Mouse (Mus musculus): Measurements from ENCODE around the gene Sigmar1. TPM values are rescaled to one million over a fixed set of nuclear protein-coding genes. Genes with fewer than 3 reads are reported as not detected.
"Not testable (repeated sequence)": the region's sequence is repeated elsewhere in the genome, so short reads cannot be mapped to it uniquely, and the experiment has no call there.

The Sigmar1 gene
- total RNA-seq, 2 experiments from 2014 or later, result 41.0 to 49.1 TPM

DNA sequence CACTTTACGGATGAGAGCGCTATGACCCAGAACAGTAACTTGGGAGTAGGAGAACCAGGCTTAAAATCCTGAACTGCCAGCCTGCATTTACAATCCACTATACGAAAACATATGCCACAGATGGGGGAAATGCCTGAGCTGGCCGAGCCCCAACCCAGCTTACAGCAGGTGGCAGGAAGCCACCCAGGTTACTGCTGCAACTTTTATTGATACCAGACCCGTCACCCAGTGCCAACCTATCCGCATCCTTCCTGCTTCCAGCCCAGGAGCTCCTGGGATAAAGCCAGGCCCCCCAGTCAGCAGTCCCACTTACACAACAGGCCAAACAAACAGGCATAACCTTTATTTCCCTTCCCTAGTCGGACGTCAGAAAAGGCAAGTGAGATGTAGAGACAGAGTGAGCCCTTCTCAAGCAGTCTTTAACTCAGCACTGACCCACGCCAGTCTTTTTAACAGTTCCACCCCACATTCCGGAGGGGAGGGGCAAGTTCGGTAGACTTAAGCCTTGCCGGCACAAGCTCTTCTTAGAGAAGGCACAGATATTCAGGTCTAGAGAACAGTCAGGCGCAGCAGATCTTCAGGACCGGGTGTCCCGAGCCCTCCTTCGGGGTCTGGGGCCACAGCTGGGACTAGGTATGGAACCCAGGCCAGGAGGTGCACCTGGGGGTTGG, 44.1 kb downstream of the Sigmar1 start:
- DNase-seq (ENCODE audit: low spot score in 2 of 2), result no peak

DNA sequence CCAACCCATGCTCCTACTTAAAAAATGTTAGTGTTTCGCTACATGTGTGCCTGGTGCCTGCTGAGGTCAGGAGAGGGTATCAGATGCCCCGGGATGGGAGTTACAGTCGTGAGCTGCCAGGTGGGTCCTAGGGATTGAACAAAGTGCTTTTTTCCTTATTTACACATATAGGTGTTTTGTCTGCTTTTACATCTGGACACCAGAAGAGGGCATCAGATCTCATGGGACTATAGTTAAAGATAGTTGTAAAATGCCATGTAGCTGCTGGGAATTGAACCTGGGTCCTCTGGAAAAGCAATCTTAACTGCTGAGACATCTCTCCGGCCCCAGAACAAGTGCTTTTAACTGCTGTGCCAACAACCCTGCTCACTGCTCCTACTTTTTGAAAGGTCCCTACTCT, 45.7 kb downstream of the Sigmar1 start:
- no peak for DNase-seq (ENCODE audit: low spot score in 2 of 2)

DNA sequence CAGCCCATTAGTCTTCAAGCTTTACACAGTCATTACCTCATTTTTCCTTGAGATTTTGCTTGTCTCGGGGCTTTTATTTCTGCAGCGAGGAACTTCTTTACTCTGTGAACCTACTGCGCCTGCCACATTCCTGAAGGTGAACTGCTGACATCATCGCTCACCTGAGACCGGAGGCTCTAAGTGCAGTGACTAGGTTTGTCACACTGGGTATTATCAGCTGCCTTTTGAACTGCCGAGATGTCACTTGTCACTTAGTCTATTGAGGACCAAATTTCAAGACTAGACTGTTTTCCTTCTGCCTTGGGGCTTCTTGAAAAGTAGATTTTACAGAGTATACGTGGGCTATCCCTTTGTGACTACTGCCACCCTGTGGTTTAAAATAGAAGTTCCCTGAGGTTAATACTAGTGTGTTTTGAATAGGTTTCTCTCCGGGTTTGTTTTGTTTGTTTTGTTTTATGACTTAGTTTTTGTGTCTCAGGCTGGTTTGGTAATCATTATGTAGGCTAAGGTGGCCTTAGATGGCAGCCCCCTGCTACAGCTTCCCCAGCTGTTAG, 47.7 kb downstream of the Sigmar1 start:
- no peak for DNase-seq (ENCODE audit: low spot score in 2 of 2)

DNA sequence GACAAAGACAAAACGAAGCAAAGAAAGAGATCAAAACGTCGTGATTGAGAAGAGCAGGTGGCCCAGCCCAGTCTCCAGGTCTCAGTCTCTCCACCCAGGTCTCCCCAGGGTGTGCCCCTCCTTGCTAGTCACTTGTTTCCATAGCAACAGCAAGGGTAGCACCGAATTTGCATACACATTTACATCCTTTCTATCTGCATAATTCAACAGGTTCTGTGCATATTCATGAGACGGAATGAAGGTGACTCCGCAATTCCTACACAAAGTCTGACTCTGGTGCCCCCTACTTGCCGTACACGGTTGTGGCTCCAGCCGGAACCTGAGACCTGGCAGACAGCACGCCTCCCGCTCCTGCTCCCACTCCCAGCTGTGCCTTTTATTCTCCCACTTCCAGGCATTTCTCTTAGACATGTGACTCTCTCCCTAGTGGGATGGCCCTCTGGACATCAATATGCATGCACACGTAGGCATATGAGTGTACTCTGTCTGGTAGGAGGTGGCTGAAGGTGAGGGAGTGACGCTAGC, 48.9 kb downstream of the Sigmar1 start:
- DNase-seq (ENCODE audit: low spot score in 2 of 2), result peak; percentile 65 to 71

DNA sequence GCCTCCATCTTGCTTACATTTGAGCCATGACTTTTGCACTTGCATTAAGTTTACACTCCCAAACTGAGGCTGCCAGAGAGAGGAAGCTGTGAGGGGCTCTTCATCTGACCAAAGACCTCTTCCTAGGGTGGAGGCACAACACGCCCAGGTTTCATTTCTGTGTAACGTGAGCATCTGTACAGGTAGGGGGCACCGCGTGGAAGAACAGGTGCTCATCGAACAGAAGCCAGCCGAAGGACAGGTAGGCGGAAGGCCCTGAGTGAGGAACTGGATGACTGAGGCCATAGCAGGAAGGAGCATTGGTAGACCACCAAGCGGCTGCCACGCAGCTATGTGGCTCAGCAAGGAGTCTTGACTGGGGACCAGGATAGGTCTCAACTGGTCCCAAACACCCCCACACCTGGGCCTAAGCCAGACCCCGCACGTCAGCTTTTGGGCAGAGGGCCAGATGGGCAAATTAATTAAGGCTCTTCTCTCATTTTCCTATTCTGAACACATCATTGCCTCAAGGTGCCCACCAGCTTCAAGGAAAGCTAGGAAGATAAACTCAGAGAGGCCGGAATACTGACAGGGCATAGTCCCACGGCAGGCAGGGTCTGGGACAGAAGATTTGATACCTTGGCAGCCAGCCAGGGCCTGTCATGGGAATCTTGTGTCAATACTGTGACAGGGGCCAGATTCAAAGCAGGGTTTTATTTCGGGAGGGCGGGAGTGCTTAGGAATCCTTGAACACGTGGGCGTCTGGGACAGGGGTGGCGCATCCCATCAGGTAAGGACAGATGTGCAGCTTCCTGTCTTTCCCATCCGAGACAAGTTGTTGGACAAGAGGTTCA, 49.8 kb downstream of the Sigmar1 start:
- DNase-seq (ENCODE audit: low spot score in 2 of 2), result peak in 1 of 2 experiments; percentile 56

DNA sequence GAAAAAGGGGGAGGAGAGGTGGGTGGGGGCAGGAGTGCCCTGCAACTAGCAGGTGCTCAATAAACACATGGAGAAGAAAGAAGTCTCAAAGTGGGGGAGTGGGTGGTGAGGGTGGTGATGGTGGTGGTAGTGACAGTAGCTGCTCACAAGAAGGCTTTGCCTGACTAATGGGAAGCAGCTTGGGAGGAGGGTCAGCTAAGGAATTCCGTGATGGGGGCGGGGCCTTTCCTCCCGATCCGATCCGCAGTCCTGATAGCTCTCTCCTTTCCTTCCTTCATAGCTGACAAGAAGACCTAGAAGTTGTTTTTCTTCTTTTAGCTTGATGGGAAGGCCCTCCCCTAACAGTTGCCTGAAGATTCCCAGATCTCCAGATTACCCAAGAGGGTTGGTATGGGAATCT, 51.3 kb downstream of the Sigmar1 start:
- no peak for DNase-seq (ENCODE audit: low spot score in 2 of 2)

DNA sequence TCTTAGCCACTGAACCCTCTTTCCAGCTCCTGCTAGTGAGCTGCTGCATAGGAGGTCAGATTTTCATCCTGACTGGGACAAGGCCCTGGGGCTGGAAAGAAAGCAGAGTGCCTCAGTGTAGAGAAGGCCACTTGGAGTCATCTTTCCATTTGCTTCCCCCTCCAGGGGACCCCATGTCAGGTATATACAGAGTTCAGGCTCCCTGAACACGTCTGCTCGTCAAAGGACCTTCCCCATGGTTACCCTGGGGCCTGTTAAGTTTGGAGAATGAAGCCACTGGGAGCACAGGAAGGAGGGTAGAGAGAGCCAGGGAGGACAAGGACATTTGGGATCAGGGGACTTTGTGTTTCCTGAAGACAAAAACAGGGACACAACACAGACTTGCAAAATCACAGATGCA, 53.7 kb downstream of the Sigmar1 start:
- not testable (repeated sequence) for DNase-seq (ENCODE audit: low spot score in 2 of 2)

DNA sequence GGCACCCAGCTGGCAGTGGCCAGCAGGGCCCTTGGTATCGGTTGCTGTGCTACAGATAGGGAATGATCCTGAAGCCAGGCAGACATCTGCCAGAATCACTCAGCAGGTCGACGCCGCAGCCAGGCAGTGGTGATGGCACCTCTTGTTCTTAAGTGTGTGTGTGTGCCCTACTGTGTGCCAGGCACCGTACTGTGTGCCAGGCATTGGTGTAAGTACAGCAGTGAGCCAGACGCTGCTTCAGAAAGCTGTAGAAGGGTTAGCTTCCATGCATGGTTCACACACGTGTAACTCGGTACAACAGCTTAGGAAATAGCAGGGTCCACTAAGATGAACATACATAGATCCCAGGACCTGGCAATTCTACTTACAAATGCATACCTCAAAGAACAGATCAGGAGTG, 55.7 kb downstream of the Sigmar1 start:
- DNase-seq (ENCODE audit: low spot score in 2 of 2), result not testable (repeated sequence)

DNA sequence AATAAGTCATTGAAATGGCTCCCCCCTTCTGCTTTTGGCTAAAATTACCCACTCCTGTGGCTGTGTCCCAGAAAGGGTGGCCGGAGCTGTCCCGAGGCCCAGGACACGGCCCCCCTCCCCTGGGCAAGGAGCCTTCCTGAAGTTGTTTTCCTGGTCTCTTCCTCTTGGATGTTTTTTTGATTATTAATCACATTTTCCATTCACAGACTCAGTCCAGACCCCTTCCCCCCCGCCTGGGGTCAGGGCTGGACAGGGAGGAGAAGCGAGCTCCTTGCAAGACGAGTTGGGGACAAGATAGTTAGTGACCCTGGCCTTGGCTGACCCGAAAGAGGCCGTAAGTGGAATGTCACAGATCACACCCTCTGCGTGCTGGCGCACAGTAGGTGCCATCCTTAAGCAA, 56.2 kb downstream of the Sigmar1 start, which contains the start of gene Il11ra1:
Gene Il11ra1, plus strand, starts transcription at position 207 of the 400 bp plus-strand sequence.
- DNase-seq (ENCODE audit: low spot score in 2 of 2), result not testable (repeated sequence)

DNA sequence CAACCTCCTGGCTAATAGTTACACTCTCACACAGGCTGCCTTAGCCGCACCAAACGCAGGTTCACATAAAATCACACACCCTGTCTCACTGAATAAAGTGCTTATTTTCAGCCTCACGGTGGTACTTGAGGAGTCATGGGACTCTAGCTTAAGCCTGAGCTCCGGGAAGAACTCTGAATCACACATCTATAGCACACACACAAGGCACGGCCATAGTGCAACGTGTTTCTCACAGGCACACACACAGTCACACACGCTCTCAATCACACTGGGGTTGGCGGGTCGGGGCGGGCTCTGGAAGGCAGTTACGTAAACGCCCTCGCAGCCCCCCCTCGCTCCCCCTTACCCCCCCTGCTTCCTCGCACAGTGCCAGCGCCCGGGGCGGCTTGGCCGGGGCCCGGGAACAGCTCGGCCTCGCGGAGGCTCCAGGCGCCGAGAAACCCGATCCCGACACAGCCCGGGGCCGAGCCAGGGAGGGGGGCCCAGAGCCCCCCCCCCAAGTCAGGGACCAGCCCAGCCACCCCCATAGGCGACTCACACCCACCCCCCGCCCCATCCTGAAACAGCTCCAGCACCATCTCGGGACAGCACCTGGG, 57.4 kb downstream of the Sigmar1 start:
- peak in 1 of 2 experiments; percentile 46 for DNase-seq (ENCODE audit: low spot score in 2 of 2)

DNA sequence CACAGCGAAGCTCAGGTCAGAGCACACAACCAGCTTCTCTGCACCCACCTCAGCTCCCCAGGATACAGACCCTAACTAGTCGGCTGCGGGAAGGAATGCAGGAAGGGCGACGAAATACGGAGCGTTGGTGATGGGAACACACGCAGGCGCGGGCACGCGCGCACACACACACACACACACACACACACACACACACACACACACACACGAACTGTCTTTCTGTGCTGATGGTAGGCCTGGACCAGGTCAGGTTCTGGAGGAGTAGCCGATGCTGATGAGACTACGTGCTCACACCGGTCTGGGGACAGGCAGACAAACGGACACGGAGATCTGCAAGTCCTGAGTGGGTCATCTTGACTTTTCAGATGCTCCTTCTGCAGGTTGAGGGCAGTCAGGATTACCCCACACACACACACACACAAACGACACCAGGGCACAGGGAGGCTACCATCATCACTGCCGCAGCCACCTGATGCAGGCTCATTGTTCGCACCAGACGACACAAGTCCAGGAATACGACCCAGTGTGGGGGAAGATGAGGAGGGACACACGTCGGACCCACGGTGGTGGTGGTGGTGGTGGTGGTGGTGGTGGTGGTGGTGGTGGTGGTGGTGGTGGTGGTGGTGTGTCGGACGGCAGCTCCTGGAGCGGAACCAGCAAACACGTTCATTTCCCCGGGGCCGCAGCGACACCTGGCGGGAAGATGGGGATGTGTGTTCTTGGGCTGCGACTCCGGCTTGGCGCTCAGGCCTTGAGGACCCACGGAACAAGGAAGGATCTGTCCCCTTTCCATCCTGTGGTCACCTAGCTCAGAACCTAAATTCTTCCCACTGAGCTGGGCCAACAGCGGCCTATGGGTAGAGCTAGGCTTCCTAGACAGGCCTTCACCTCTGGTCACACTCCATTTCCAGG, 58.8 kb downstream of the Sigmar1 start, which contains the start of gene Cntfr:
Gene Cntfr, minus strand, starts transcription at position 160 of the 912 bp plus-strand sequence.
- DNase-seq (ENCODE audit: low spot score in 2 of 2), result peak; percentile 87 to 91

DNA sequence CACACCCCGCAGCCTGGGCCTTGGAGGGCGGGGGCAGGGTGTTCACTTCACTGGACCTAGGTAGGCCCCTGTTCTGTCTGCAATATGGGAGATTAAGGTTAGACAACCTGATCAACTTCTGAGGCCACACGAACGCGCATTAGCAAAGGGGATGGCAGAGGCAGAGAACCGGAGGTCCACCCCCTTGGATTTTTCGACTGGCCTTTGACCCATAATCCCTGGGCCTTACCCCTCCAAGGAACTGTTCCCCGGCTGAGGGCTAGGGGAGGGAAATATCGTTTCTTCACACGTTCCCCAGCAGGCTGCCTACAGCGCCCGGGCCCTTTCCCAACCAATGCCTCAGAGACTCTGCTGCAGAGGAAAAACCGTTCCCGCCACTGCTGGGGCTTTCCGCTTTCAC, 59.5 kb downstream of the Sigmar1 start:
- not testable (repeated sequence) for DNase-seq (ENCODE audit: low spot score in 2 of 2)

DNA sequence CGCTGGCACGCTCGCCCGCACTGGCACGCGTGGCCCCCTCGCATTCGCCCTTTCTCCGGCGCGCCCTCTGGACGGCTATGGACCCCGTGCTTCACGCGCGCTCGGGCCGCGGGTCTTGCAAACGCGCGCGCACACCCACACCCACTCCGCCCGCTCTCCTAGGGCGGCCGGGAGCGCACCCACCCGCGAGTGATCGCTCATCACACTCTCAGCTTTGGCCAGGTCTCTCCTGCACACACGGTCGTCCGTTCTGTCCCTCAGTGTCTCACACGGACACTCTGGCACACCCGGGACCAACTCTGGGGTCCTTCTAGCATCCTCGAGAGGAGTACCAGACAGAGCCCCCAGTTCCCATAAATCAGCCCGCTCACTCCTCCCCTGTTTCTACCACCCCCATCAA, 60.2 kb downstream of the Sigmar1 start:
- DNase-seq (ENCODE audit: low spot score in 2 of 2), result not testable (repeated sequence)

DNA sequence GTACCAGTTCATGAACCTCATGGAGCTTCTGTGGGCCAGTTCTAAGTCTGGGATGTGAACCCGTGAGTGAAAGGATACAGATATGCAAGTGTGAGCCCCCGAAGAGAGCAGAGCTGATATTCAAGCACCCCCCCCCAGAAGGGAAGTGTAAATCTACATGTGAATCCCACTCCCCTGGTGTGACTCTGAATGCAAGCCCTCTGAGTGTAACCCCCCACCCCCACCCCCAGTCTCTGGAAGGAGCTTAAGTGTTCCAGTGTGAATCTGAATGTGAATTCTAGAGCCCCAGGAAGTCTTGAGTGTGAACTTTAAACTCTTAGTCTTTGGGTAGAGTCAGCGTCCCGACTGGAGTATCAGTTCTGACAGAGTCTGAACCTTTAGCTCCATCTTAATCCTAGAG, 62.4 kb downstream of the Sigmar1 start:
- not testable (repeated sequence) for DNase-seq (ENCODE audit: low spot score in 2 of 2)

DNA sequence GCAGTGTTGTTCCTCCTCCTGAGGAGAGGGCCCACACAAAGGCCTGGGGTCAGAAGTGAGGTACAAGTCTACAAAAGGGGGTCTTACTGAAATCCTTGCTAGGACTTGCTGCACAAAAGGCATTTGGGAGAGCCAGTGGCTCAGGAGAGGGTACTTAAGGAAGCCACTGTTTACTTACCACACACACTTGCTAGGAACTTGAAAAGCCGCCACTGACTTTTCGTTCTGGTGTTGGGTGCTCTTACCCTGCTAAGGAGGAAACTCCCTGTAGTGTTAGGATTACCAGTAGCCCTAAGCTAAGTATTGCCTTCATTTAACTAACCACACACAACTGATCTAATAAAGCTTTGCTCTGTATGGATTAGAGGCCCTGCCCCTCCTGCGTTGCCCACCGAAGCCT, 65.9 kb downstream of the Sigmar1 start:
- not testable (repeated sequence) for DNase-seq (ENCODE audit: low spot score in 2 of 2)

DNA sequence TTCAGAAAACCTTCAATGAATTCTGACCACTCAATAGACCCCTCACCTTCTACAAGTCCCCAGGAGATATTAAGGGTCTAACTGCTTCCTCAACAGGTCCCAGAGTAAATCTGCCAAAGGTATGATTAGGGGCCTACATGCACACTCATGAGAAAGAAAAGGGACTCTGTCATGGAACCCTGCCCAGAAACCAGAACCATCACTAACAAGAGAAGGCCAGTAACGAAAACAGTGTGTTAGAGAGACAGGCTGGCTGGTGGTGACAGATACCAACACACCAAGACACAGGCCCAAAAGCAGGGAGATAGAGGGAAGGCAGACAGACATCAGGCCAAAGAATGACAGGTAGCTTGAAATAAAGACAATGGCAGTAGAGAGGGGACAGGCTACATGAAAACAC, 67.4 kb downstream of the Sigmar1 start:
- not testable (repeated sequence) for DNase-seq (ENCODE audit: low spot score in 2 of 2)

Data from layer of hippocampus, postnatal 10 days (tissue).